Mouse (Mus musculus) kidney, adult 2 months (tissue): ENCODE data around the gene Ankrd13d. TPM values are rescaled to one million over a fixed set of nuclear protein-coding genes. Genes with fewer than 3 reads are reported as not detected.

Source experiments
- DNase-seq: peaks from one replicate; pipeline ENCODE4 v3.0.0; 2021
- H3K27ac ChIP-seq: fragments of 200-500 bp; 2 replicates; pipeline ENCODE4 v1.5.1; 2012; ENCODE audit warnings: low read depth, low read length, control low read depth, inconsistent platforms; ENCODE audit not compliant: insufficient read depth
- H3K27me3 ChIP-seq: fragments of 200-500 bp; replicated peaks from 2 replicates; pipeline ENCODE4 v1.6.1; 2012; ENCODE audit warnings: mild to moderate bottlenecking, moderate library complexity, low read length, inconsistent platforms; ENCODE audit not compliant: control insufficient read depth, insufficient read depth
- H3K36me3 ChIP-seq: fragments of 200-500 bp; 2 replicates; pipeline ENCODE4 v1.6.1; 2012; ENCODE audit warnings: mild to moderate bottlenecking, moderate library complexity, low read length, inconsistent platforms; ENCODE audit not compliant: control insufficient read depth, insufficient read depth
- H3K4me1 ChIP-seq: fragments of 200-500 bp; 2 replicates; pipeline ENCODE4 v1.6.1; 2011; ENCODE audit warnings: low read length; ENCODE audit not compliant: control insufficient read depth, insufficient read depth
- H3K4me3 ChIP-seq: fragments of 200-500 bp; 2 replicates; pipeline ENCODE4 v1.5.1; 2011; ENCODE audit warnings: mild to moderate bottlenecking, low read depth, low read length, control low read depth; ENCODE audit not compliant: insufficient read depth
- CTCF ChIP-seq: fragments of 200-500 bp; conservative IDR thresholded peaks from 2 replicates; pipeline ENCODE4 v1.5.1; 2011; ENCODE audit warnings: low read depth, mild to moderate bottlenecking, control low read depth, low read length, moderate library complexity, mixed read lengths; ENCODE audit not compliant: insufficient read depth, insufficient read length
- POLR2A ChIP-seq: fragments of 200-500 bp; IDR thresholded peaks from one replicate; pipeline ENCODE4 v1.6.1; 2011; ENCODE audit warnings: low read depth, low read length, control low read depth
- WGBS: fragments of 180-500 bp; shearing (Covaris S2); methylation state at CpG from one replicate; pipeline ENCODE4 v1.1.7; 2018; 5-methylcytosine and 5-hydroxymethylcytosine counted together
- polyA plus RNA-seq: library from polyadenylated mRNA; depleted of rRNA; stranded (reverse); fragments of >200 nt; gene quantifications from 2 replicates; pipeline ENCODE4 v1.2.3, GENCODE M21; 2012; rRNA removed

Ankrd13d gene
- polyA plus RNA-seq: 4.2 and 5.1 TPM in 2 replicates

GRCm38 (mm10) chr19:4282898-4283553 is at the start of gene Ankrd13d:
Ankrd13d (minus strand) TSS chr19:4283137.
- WGBS: under 1% methylated on average over 48 of the region's 50 CpGs
- TF ChIP-seq CTCF (peak; percentile 64), POLR2A (no peak)
- H3K4me3 ChIP-seq: peak within 1 kb of the TSS; percentile 84
- no peaks in the 10 kb centered on the region for H3K27me3 ChIP-seq
- DNase-seq: peak; percentile 85
- H3K36me3 ChIP-seq: no peaks in the 10 kb centered on the region
- no peaks in the 10 kb centered on the region for H3K4me1 ChIP-seq
- H3K27ac ChIP-seq: no peak within 1 kb of the TSS

GRCm38 (mm10) chr19:4332653-4333052 is 49.7 kb upstream of the Ankrd13d start:
- TF ChIP-seq POLR2A (no peak), CTCF (no peak)
- Histone ChIP-seq H3K27ac (peak overlapping the region; percentile 93), H3K4me1 (peaks cover 10% of the 10 kb centered on the region; the same call in 1 of the 2 replicates), H3K36me3 (peaks cover 12% of the 10 kb centered on the region), H3K27me3 (no peaks in the 10 kb centered on the region), H3K4me3 (peak overlapping the region; percentile 76)
- WGBS: under 1% methylated on average over 4 of the region's 4 CpGs
- peak; percentile 78 for DNase-seq

- TF ChIP-seq POLR2A (no peak), CTCF (no peak)
- Histone ChIP-seq H3K27ac (no peak overlapping the region), H3K4me3 (no peak overlapping the region), H3K36me3 (peaks cover 20% of the 10 kb centered on the region), H3K4me1 (peaks cover 10% of the 10 kb centered on the region; the same call in 1 of the 2 replicates), H3K27me3 (no peaks in the 10 kb centered on the region)
- WGBS: 52% methylated on average over 3 of the region's 3 CpGs
- no peak for DNase-seq
Measured at GRCm38 (mm10) chr19:4331273-4331672, 48.3 kb upstream of the Ankrd13d start.

- TF ChIP-seq POLR2A (no peak), CTCF (no peak)
- Histone ChIP-seq H3K27ac (no peak overlapping the region), H3K4me3 (no peak overlapping the region), H3K4me1 (peaks cover 16% of the 10 kb centered on the region; the same call in 1 of the 2 replicates), H3K27me3 (no peaks in the 10 kb centered on the region), H3K36me3 (peaks cover 24% of the 10 kb centered on the region)
- DNase-seq: no peak
- WGBS: 33% methylated on average over 2 of the region's 2 CpGs
Measured at GRCm38 (mm10) chr19:4330603-4331002, 47.7 kb upstream of the Ankrd13d start.

- peaks cover 34% of the 10 kb centered on the region for H3K36me3 ChIP-seq
- H3K4me1 ChIP-seq: peaks cover 16% of the 10 kb centered on the region; the same call in 1 of the 2 replicates
- no peak for DNase-seq
- 91% methylated on average over 8 of the region's 8 CpGs for WGBS
- H3K27me3 ChIP-seq: no peaks in the 10 kb centered on the region
- no peak overlapping the region for H3K27ac ChIP-seq
- H3K4me3 ChIP-seq: no peak overlapping the region
- no peak for TF ChIP-seq CTCF
- TF ChIP-seq POLR2A: no peak
Measured at GRCm38 (mm10) chr19:4328737-4329304, 45.9 kb upstream of the Ankrd13d start.

GRCm38 (mm10) chr19:4326881-4327280 is 43.9 kb upstream of the Ankrd13d start:
- Histone ChIP-seq H3K27me3 (no peaks in the 10 kb centered on the region), H3K36me3 (peaks cover 37% of the 10 kb centered on the region), H3K4me1 (peaks cover 11% of the 10 kb centered on the region; the same call in 1 of the 2 replicates), H3K4me3 (no peak overlapping the region), H3K27ac (peak overlapping the region; percentile 50; the same call in 1 of the 2 replicates)
- DNase-seq: peak; percentile 12
- TF ChIP-seq POLR2A: no peak
- TF ChIP-seq CTCF: no peak
- WGBS: 48% methylated on average over 1 of the region's 1 CpGs

GRCm38 (mm10) chr19:4326106-4326505 is 43.2 kb upstream of the Ankrd13d start:
- peak; percentile 63 for DNase-seq
- peaks cover 37% of the 10 kb centered on the region for H3K36me3 ChIP-seq
- no peak overlapping the region for H3K4me3 ChIP-seq
- H3K4me1 ChIP-seq: peaks cover 8% of the 10 kb centered on the region; the same call in 1 of the 2 replicates
- TF ChIP-seq POLR2A (no peak), CTCF (no peak; the same call in 1 of the 2 replicates)
- H3K27ac ChIP-seq: peak overlapping the region; percentile 55; the same call in 1 of the 2 replicates
- WGBS: 42% methylated on average over 3 of the region's 3 CpGs
- H3K27me3 ChIP-seq: no peaks in the 10 kb centered on the region
